Mouse (Mus musculus): Measurements from ENCODE around the gene Diras2. TPM values are rescaled to one million over a fixed set of nuclear protein-coding genes. Genes with fewer than 3 reads are reported as not detected.

Gene Diras2
- polyA plus RNA-seq, 1 experiment from 2014 or later: 0.15 TPM

GRCm38 (mm10) chr13:52569194-52569769, 38.2 kb upstream of the Diras2 start:
- no peak overlapping the region for H3K4me3 ChIP-seq
- no peaks in the 10 kb centered on the region for H3K36me3 ChIP-seq (replicated peaks)
- H3K27ac ChIP-seq (replicated peaks): no peak overlapping the region
- DNase-seq (ENCODE audit: low spot score): no peak
- H3K27me3 ChIP-seq (replicated peaks; ENCODE audit: low read depth, poor library complexity, severe bottlenecking): no peaks in the 10 kb centered on the region
- no peaks in the 10 kb centered on the region for H3K4me1 ChIP-seq
- no peaks in the 10 kb centered on the region for H3K9me3 ChIP-seq
- 82% methylated on average over 8 of the region's 8 CpGs for WGBS

GRCm38 (mm10) chr13:52566777-52567176, 35.7 kb upstream of the Diras2 start:
- Histone ChIP-seq H3K9me3 (no peaks in the 10 kb centered on the region), H3K27ac (replicated peaks) (no peak overlapping the region), H3K36me3 (replicated peaks) (no peaks in the 10 kb centered on the region), H3K4me1 (peaks cover 3% of the 10 kb centered on the region; the same call in 1 of the 2 replicates), H3K4me3 (no peak overlapping the region), H3K27me3 (replicated peaks; ENCODE audit: low read depth, poor library complexity, severe bottlenecking) (no peaks in the 10 kb centered on the region)
- no peak for DNase-seq (ENCODE audit: low spot score)
- 78% methylated on average over 7 of the region's 7 CpGs for WGBS

DNA sequence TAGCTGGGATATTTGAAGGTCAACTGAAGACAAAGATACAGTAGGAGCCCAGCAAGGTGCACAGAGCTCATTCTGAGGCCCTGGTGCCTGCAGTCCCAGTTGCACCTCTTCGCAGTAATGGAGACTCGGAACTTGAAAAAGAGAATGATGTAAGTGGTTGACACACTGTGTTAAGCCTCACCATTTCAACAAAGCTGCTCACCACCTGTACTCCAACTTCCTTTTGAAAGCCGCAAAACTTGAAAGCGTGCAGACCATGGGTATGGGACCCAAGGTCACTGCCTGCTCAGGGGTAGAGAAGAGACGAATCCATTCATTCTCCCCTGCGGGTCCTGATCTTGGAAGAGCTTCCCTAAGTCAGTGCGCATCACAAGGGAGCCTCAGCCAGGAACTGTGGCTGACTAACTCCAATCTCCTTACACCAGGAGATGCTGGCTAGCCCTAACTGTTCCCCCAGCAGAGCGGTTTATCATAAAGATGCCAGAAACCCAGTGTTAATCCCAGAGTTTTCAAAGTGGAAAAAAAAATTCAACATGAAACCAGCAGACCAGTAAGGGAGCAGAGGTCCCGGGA, 35.2 kb upstream of the Diras2 start:
- H3K9me3 ChIP-seq: no peaks in the 10 kb centered on the region
- WGBS: 86% methylated on average over 9 of the region's 9 CpGs
- no peak overlapping the region for H3K27ac ChIP-seq (replicated peaks)

DNA sequence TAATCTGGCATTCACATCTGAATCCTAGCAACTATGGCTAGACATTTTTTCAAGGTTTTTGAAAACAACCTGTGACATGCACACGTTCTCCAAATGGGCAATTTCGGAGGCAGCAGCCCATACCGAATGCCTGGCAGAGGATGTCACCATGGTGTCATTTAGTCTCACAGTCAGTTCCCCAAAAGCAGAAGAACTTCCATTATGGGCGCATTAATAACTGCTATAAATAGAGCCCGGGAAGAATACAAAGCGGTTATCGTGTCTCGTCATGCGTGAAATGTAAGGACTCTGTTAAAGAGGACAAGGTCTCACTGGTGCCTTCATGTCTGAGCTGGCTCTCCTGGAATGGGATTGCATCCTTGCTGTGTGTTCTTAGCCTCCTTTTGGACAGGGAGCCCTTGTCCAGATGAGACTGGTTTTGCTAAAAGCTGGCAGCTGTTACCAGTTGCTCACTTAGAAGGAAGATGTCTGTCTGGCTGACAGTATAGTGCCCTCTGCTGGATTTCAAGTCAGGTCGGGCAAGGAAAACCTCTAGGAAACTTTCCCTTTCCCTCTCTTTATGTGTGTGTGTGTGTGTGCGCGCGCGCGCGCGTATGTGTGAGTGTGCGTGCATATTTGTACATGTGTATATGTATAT, 34.1 kb upstream of the Diras2 start:
- peak; percentile 21 for DNase-seq (ENCODE audit: low spot score)
- Histone ChIP-seq H3K9me3 (no peaks in the 10 kb centered on the region), H3K4me1 (peaks cover 12% of the 10 kb centered on the region), H3K27me3 (replicated peaks; ENCODE audit: low read depth, poor library complexity, severe bottlenecking) (no peaks in the 10 kb centered on the region), H3K4me3 (no peak overlapping the region), H3K36me3 (replicated peaks) (no peaks in the 10 kb centered on the region), H3K27ac (replicated peaks) (no peak overlapping the region)
- WGBS: 90% methylated on average over 18 of the region's 18 CpGs

More for the DNA sequence above, 35.2 kb upstream of the Diras2 start:
- Histone ChIP-seq H3K4me1 (peaks cover 8% of the 10 kb centered on the region), H3K4me3 (no peak overlapping the region), H3K27me3 (replicated peaks; ENCODE audit: low read depth, poor library complexity, severe bottlenecking) (no peaks in the 10 kb centered on the region), H3K36me3 (replicated peaks) (no peaks in the 10 kb centered on the region)
- DNase-seq (ENCODE audit: low spot score): no peak

DNA sequence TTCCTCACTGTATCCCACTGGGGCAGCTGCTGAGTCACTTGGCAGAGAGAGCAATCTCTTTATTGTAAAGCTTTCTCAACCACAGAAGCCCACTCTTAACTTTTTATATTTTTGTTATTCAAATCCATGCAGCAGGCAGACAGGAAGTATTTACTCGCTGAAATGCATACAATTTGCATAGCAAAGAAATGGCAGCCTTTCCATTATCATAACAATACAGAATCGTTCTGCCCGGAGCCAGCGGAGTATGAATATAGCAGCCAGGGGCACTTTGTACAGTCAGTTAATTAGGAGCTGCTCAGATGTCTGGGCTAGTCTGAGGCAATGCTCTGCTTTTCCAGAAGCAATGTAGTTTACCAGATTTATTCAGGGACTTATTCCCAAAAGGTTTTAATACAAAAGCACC, 31.1 kb upstream of the Diras2 start:
- H3K4me3 ChIP-seq: no peak overlapping the region
- H3K27ac ChIP-seq (replicated peaks): no peak overlapping the region
- H3K4me1 ChIP-seq: peaks cover 12% of the 10 kb centered on the region
- no peaks in the 10 kb centered on the region for H3K9me3 ChIP-seq
- H3K27me3 ChIP-seq (replicated peaks; ENCODE audit: low read depth, poor library complexity, severe bottlenecking): no peaks in the 10 kb centered on the region
- no peaks in the 10 kb centered on the region for H3K36me3 ChIP-seq (replicated peaks)
- 47% methylated on average over 4 of the region's 4 CpGs for WGBS
- DNase-seq (ENCODE audit: low spot score): no peak

GRCm38 (mm10) chr13:52561367-52562165, 30.5 kb upstream of the Diras2 start:
- Histone ChIP-seq H3K27me3 (replicated peaks; ENCODE audit: low read depth, poor library complexity, severe bottlenecking) (no peaks in the 10 kb centered on the region), H3K27ac (replicated peaks) (no peak overlapping the region), H3K9me3 (no peaks in the 10 kb centered on the region), H3K4me3 (no peak overlapping the region), H3K4me1 (peaks cover 12% of the 10 kb centered on the region), H3K36me3 (replicated peaks) (no peaks in the 10 kb centered on the region)
- DNase-seq (ENCODE audit: low spot score): no peak
- WGBS: 86% methylated on average over 8 of the region's 8 CpGs

DNA sequence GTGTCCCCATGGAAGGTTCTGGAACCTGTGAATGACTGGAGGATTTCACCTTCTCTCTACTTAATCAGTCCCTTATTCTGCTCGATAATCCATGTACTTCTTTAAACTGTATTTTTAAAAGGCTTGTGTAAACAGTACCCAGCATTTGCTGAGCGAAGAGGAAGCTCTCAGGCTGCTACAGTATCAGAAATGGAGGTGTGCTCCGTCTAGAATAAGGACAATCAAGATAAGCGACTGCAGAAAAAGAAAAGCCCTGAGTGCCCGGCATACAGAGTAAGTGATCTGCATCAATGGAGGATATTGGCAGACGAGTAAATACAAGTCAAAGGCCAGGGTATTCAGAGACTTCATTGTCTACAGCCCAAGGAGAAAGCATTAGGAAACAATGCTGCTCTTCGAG, 26.3 kb upstream of the Diras2 start:
- Histone ChIP-seq H3K27ac (replicated peaks) (no peak overlapping the region), H3K36me3 (replicated peaks) (no peaks in the 10 kb centered on the region), H3K27me3 (replicated peaks; ENCODE audit: low read depth, poor library complexity, severe bottlenecking) (no peaks in the 10 kb centered on the region), H3K4me1 (peaks cover 12% of the 10 kb centered on the region), H3K4me3 (no peak overlapping the region), H3K9me3 (no peaks in the 10 kb centered on the region)
- 75% methylated on average over 7 of the region's 7 CpGs for WGBS
- DNase-seq (ENCODE audit: low spot score): no peak

GRCm38 (mm10) chr13:52554722-52555121, 23.6 kb upstream of the Diras2 start:
- WGBS: 91% methylated on average over 9 of the region's 9 CpGs
- Histone ChIP-seq H3K9me3 (no peaks in the 10 kb centered on the region), H3K4me3 (no peak overlapping the region), H3K36me3 (replicated peaks) (no peaks in the 10 kb centered on the region), H3K27me3 (replicated peaks; ENCODE audit: low read depth, poor library complexity, severe bottlenecking) (no peaks in the 10 kb centered on the region), H3K27ac (replicated peaks) (no peak overlapping the region), H3K4me1 (no peaks in the 10 kb centered on the region)
- no peak for DNase-seq (ENCODE audit: low spot score)

DNA sequence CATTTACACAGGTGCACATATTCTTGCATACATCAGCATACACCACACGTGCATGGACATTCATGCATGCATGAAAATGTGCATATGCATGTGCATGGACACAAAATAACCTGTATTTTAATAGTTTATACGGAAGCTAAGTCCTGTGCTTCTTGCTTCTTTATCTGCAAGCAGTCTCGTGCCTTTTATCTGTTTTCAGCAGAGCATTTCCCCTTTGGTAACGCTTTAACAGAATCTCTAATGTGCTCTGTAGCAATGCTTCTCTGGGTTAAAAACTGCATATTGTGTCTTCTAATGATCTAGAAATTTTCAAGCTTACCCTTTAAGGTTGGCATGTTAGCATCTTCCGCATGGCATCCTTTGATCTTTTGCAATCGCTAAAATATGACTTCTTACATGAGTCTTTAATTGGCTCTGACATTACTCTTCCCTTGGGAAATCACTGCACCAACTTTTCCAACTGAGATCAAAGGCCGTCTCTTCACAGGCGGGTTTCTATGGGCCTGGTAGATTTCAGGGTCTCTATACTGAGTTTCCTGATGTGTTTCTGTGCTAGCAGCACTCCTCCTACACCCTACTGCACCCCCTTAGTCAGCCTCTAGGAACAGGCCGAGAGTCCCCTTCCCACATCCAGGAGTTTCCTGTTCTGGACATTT, 21.9 kb upstream of the Diras2 start:
- no peak overlapping the region for H3K4me3 ChIP-seq
- no peaks in the 10 kb centered on the region for H3K4me1 ChIP-seq
- no peak overlapping the region for H3K27ac ChIP-seq (replicated peaks)
- H3K36me3 ChIP-seq (replicated peaks): no peaks in the 10 kb centered on the region
- no peaks in the 10 kb centered on the region for H3K27me3 ChIP-seq (replicated peaks; ENCODE audit: low read depth, poor library complexity, severe bottlenecking)
- no peaks in the 10 kb centered on the region for H3K9me3 ChIP-seq
- DNase-seq (ENCODE audit: low spot score): no peak
- 70% methylated on average over 9 of the region's 9 CpGs for WGBS

- no peaks in the 10 kb centered on the region for H3K4me1 ChIP-seq
- H3K9me3 ChIP-seq: no peaks in the 10 kb centered on the region
- H3K27ac ChIP-seq (replicated peaks): no peak overlapping the region; the same call in 1 of the 2 replicates
- WGBS: 85% methylated on average over 9 of the region's 9 CpGs
- no peaks in the 10 kb centered on the region for H3K36me3 ChIP-seq (replicated peaks)
- no peak for DNase-seq (ENCODE audit: low spot score)
- no peak overlapping the region for H3K4me3 ChIP-seq
- H3K27me3 ChIP-seq (replicated peaks; ENCODE audit: low read depth, poor library complexity, severe bottlenecking): no peaks in the 10 kb centered on the region
These were observed 20.2 kb upstream of the Diras2 start for GRCm38 (mm10) chr13:52551275-52551674.

GRCm38 (mm10) chr13:52550690-52551193, 19.7 kb upstream of the Diras2 start:
- no peak overlapping the region for H3K4me3 ChIP-seq
- H3K36me3 ChIP-seq (replicated peaks): no peaks in the 10 kb centered on the region
- H3K4me1 ChIP-seq: no peaks in the 10 kb centered on the region
- WGBS: 77% methylated on average over 5 of the region's 5 CpGs
- no peak overlapping the region for H3K27ac ChIP-seq (replicated peaks)
- no peak for DNase-seq (ENCODE audit: low spot score)
- H3K27me3 ChIP-seq (replicated peaks; ENCODE audit: low read depth, poor library complexity, severe bottlenecking): no peaks in the 10 kb centered on the region
- no peaks in the 10 kb centered on the region for H3K9me3 ChIP-seq

DNA sequence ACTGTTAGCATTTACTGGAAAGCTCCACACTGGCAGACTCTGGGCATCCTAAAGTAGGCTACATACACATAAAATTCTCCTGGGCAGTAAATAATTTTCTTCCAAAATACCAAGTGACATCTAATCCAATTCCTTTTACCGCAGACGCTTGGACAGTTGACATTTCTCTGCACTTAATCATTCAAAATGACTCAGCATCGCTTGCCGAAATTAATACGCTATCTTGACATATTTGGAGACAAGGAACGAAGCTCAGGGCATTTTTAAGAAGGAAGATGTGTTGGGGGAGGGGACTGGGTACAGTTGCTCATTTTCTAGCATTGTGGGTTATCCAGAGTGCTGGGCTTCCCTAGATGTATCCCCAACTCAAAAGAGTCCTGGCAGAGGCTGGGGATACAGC, 15.2 kb upstream of the Diras2 start:
- H3K36me3 ChIP-seq (replicated peaks): no peaks in the 10 kb centered on the region
- 90% methylated on average over 6 of the region's 6 CpGs for WGBS
- no peaks in the 10 kb centered on the region for H3K4me1 ChIP-seq
- no peaks in the 10 kb centered on the region for H3K27me3 ChIP-seq (replicated peaks; ENCODE audit: low read depth, poor library complexity, severe bottlenecking)
- no peaks in the 10 kb centered on the region for H3K9me3 ChIP-seq
- DNase-seq (ENCODE audit: low spot score): no peak
- no peak overlapping the region for H3K4me3 ChIP-seq
- H3K27ac ChIP-seq (replicated peaks): no peak overlapping the region
